Mouse (Mus musculus) heart, embryonic 11.5 days (tissue): ENCODE measurements around the gene Rbm19. TPM values are rescaled to one million over a fixed set of nuclear protein-coding genes. Genes with fewer than 3 reads are reported as not detected.

ENCODE experiments used
- ATAC-seq: fragments of 200-750 bp; cut with Nextera tagmentation; replicated peaks from 2 replicates; pipeline ENCODE4 v1.8.0; 2017; ENCODE audit warnings: moderate library complexity; ENCODE audit not compliant: insufficient number of reproducible peaks, low FRiP score, low TSS enrichment
- H3K27ac ChIP-seq: fragments of 300-500 bp; sonication (generic); 2 replicates; pipeline ENCODE4 v1.5.1; 2014; ENCODE audit warnings: mild to moderate bottlenecking, low read depth, low read length
- H3K27me3 ChIP-seq: fragments of 300-500 bp; sonication (generic); 2 replicates; pipeline ENCODE4 v1.6.1; 2014; ENCODE audit warnings: mild to moderate bottlenecking, low read length, mixed read lengths; ENCODE audit not compliant: control insufficient read depth, insufficient read depth
- H3K36me3 ChIP-seq: fragments of 300-500 bp; sonication (generic); 2 replicates; pipeline ENCODE4 v1.6.1; 2014; ENCODE audit warnings: mild to moderate bottlenecking, low read length, moderate library complexity, mixed read lengths; ENCODE audit not compliant: control insufficient read depth, insufficient read depth
- H3K4me1 ChIP-seq: fragments of 300-500 bp; sonication (generic); 2 replicates; pipeline ENCODE4 v1.6.1; 2014; ENCODE audit warnings: low read length; ENCODE audit not compliant: control insufficient read depth, insufficient read depth
- H3K4me2 ChIP-seq: fragments of 300-500 bp; sonication (generic); 2 replicates; pipeline ENCODE4 v1.6.1; 2014; ENCODE audit warnings: mild to moderate bottlenecking, moderate library complexity
- H3K4me3 ChIP-seq: fragments of 300-500 bp; sonication (generic); 2 replicates; pipeline ENCODE4 v1.5.1; 2014; ENCODE audit warnings: low read depth, low read length
- H3K9ac ChIP-seq: fragments of 300-500 bp; sonication (generic); 2 replicates; pipeline ENCODE4 v1.6.1; 2014; ENCODE audit warnings: mild to moderate bottlenecking, low read depth, low read length, moderate library complexity
- H3K9me3 ChIP-seq: fragments of 300-500 bp; sonication (generic); replicated peaks from 2 replicates; pipeline ENCODE4 v1.6.1; 2016; ENCODE audit warnings: low read length; ENCODE audit not compliant: control insufficient read depth
- WGBS: fragments of 180-500 bp; shearing (Covaris S2); extraction: QIAGEN DNeasy Blood & Tissue Kit; methylation state at CpG from one replicate; pipeline ENCODE4 v1.1.7; 2014; ENCODE audit not compliant: insufficient replicate concordance; 5-methylcytosine and 5-hydroxymethylcytosine counted together
- polyA plus RNA-seq: library from polyadenylated mRNA; unstranded; fragments of >200 nt; fragmentation: Nextera tagmentation; extraction: Ambion mirVana; gene quantifications from 2 replicates; pipeline ENCODE4 v1.2.1, GENCODE M21; 2014

Gene Rbm19
- polyA plus RNA-seq, 1 experiment from 2014 or later: 13.5 TPM

DNA sequence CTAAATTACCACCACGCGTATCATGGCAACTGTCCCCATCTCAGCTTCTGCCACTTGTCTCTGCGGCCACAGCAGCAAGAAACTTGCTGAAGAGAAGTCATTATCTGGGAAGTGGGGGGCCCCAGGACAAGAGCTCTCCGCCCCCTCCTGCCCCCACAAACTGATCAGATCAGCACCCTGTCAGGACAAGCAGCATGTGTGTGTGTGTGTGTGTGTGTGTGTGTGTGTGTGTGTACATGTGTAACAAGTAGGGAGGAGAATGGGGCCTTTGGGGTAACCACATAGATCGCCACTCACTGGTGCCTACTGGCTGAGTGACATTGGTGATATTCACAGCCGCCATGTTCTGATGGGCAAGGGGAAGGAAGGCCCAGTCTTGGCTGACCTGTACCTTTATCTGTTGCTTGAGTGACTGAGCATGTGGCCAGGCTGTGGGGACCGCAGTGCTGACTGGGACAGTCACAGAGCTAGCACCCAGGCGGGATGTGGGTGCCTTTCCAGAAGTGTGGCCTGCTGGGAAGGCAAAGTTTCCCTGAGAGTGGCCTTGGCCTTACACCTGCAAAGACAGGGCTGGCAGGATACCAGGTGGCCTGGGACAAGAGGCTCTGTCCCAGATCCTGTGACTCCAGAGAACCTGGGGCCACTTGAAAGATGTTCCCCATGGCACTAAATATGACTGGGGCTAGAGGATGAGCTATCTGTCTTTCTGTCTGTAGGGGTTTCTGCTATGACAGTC, 44.8 kb downstream of the Rbm19 start:
- H3K36me3 ChIP-seq: no peaks in the 10 kb centered on the region
- peaks cover 11% of the 10 kb centered on the region for H3K4me1 ChIP-seq
- no peak overlapping the region for H3K9ac ChIP-seq
- H3K9me3 ChIP-seq: no peaks in the 10 kb centered on the region
- H3K27ac ChIP-seq: no peak overlapping the region
- ATAC-seq: no peak
- 83% methylated on average over 8 of the region's 8 CpGs for WGBS
- H3K4me2 ChIP-seq: no peak overlapping the region
- no peaks in the 10 kb centered on the region for H3K27me3 ChIP-seq
- no peak overlapping the region for H3K4me3 ChIP-seq

DNA sequence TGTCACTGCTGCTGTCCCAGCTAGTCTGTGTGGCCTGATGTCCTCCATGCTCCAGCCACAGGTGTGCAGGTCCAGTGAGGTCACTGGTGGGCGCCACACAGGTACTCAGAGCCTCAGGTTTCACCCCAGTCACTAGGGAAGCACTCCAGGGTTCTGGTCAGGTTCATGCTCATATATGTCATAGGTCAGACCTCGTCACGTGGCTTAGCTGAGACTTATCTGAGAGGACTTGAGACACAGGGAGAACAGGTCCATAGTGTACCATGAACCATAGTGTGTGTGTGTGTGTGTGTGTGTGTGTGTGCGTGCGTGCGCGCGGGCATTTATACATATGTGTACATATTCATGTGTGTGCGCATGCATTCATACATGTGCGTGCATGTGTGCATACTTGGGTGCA, 46.4 kb downstream of the Rbm19 start:
- no peak for ATAC-seq
- H3K27me3 ChIP-seq: no peaks in the 10 kb centered on the region
- no peaks in the 10 kb centered on the region for H3K9me3 ChIP-seq
- H3K4me2 ChIP-seq: no peak overlapping the region
- no peaks in the 10 kb centered on the region for H3K36me3 ChIP-seq
- H3K4me1 ChIP-seq: peaks cover 3% of the 10 kb centered on the region
- no peak overlapping the region for H3K9ac ChIP-seq
- H3K4me3 ChIP-seq: no peak overlapping the region
- WGBS: 94% methylated on average over 10 of the region's 10 CpGs
- H3K27ac ChIP-seq: no peak overlapping the region

DNA sequence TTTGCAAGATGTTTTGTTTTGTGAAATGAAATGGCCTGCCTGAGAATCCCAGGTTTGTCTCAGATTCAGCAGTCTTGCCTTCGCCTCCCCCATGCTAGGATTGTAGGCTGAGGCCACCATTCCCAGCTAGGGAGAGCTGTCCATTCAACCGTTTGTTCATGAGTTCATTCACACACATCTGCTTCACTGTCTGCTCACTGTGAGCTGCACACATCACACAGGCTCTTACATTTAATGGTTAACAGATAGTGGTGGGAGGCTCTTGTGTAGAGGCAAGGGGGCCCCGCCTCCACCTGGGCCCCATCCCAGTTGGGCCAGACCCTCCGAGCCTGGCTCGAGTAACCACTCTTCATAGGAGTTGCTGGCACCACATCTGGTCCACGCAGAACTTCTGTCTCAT, 47.2 kb downstream of the Rbm19 start:
- Histone ChIP-seq H3K27me3 (no peaks in the 10 kb centered on the region), H3K36me3 (no peaks in the 10 kb centered on the region), H3K4me1 (peaks cover 3% of the 10 kb centered on the region), H3K27ac (no peak overlapping the region), H3K4me2 (no peak overlapping the region), H3K9ac (no peak overlapping the region), H3K9me3 (no peaks in the 10 kb centered on the region), H3K4me3 (no peak overlapping the region)
- ATAC-seq: no peak
- 73% methylated on average over 6 of the region's 6 CpGs for WGBS

DNA sequence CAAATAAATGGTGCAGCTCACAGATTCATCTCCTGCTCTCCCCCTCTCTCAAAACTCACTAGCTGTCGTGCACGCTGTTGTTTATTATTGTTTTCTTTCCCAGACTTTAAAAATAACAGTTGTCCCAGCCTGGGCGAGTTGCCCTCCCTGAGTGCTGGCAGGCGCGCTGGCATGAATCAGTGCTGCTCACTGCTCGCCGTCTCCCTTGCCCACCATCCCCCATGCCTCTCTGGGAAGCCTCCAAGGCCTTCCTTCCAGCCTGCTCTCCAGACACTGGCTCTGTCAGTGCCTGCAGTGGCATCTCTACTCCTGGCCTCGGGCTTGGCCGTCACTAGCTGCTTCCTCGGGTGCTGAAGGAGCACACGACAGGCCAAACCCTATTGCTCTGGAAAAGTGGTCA, 48.2 kb downstream of the Rbm19 start:
- WGBS: 73% methylated on average over 11 of the region's 11 CpGs
- Histone ChIP-seq H3K4me2 (no peak overlapping the region), H3K36me3 (no peaks in the 10 kb centered on the region), H3K4me1 (no peaks in the 10 kb centered on the region), H3K4me3 (no peak overlapping the region), H3K27ac (no peak overlapping the region), H3K27me3 (no peaks in the 10 kb centered on the region), H3K9me3 (no peaks in the 10 kb centered on the region), H3K9ac (no peak overlapping the region)
- no peak for ATAC-seq

DNA sequence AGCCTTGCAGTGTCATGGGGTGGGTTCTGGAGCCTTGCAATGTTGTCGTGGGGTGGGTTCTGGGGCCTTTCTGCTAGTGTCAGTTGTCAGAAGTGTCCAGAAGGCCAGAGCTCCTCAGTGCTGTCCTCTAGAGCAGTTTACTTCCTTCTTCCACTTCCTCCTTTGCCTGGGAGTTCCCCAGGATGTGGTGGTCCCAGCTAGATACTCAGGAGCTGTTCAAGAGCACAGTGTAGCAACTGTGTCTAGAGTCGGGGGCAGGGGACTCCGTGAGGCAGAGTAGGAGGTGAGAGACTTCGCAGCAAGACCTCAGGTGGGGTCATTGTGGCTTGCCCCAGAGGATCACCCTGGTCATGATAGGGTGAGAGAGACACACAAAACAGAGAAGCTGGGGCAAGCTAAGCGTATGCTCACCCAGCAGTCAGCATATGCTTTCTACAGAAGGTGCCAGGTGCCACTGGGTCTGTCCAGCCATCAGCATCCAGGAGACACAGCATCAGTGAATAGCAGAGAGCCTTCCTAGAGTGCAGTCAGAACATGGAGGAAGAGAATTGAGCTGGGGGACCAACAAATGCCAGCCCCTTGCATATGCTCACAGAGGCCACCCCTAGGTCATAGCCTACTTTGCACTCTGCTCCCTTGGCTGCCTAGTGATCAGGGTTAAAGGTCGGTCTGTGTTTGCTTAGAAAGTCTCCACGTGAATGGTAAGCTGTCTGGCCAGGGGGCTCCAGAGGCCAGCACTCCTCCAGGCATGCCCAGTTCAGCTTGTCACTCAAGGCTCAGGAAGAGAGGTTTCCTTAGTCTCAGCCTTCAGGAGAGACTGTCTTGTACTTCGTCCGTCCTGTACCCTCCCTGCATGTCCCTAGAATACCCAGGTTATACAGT, 49.0 kb downstream of the Rbm19 start:
- Histone ChIP-seq H3K27ac (no peak overlapping the region), H3K27me3 (no peaks in the 10 kb centered on the region), H3K4me2 (no peak overlapping the region), H3K9ac (no peak overlapping the region), H3K4me1 (no peaks in the 10 kb centered on the region), H3K4me3 (no peak overlapping the region), H3K36me3 (no peaks in the 10 kb centered on the region), H3K9me3 (no peaks in the 10 kb centered on the region)
- 72% methylated on average over 9 of the region's 9 CpGs for WGBS
- ATAC-seq: no peak

DNA sequence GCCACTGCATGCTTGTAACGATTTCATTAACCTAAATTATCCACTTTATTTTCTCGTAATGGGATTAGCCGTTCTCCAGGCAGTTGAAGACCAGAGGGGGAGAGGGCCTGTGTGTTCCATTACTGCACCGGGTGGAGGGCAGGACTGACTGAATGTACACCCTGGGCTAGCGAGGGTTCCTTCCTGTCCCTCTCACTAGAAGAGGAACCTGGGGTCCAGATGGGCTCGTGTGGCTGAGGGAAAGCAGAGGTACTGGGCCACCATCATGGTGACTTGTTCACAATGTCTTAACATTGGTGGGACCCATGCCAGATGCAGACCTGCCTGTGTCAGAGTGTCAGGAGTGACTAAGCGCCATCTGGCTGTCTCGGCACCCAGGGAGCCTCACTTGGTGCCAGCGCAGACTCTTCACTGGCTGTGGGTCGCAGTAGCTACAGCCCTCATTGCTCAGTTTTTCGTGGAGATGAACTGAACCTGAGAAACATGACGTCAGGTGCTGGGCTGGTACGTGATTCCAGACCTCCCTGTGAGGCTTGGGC, 51.6 kb downstream of the Rbm19 start:
- H3K4me2 ChIP-seq: no peak overlapping the region
- peaks cover 12% of the 10 kb centered on the region for H3K4me1 ChIP-seq
- ATAC-seq: no peak
- H3K27ac ChIP-seq: no peak overlapping the region
- H3K4me3 ChIP-seq: no peak overlapping the region
- H3K9ac ChIP-seq: no peak overlapping the region
- WGBS: 86% methylated on average over 13 of the region's 13 CpGs
- no peaks in the 10 kb centered on the region for H3K9me3 ChIP-seq
- no peaks in the 10 kb centered on the region for H3K36me3 ChIP-seq
- H3K27me3 ChIP-seq: no peaks in the 10 kb centered on the region

DNA sequence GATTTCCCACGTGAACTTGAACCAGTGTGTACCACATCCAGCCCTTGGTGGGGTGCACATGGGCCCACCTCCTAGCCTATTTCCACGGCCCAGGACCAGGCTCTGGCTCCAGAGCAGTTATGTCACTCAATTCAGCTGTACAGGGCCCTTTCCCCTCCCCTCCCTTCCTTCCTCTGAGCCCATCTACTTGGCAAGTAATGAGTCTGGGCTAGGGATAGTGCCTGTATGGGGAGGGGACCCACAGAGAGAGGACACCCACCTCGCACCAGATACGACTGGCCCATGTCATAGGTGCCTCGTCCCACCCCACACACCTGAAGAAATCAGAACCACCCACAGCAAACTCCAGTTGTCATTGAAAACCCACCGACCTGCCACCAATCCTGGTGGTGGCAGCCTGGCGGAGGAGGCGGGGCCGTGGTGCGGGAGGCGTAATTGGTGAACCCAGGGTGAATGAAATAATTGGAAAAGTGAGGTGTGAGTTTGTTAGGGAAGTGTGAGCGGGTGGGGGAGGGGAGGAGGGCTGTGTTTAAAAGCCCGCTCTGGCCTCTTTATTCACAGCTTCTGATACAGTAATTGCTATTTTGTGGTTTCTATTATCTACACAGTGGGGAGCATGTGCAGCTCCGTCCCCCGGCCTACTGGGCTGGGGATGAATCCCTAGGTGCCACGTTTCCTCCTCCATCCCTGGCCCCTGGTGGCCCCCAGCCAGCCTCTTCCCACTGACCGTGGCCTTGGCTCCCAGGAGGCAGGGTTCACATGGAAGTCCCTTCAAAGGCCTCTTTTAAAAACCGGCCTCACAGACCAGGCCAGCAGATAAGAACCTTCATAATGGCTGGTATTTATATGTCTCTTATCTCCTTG, 55.8 kb downstream of the Rbm19 start:
- peaks cover 13% of the 10 kb centered on the region for H3K4me1 ChIP-seq
- H3K27ac ChIP-seq: no peak overlapping the region
- ATAC-seq: no peak
- 50% methylated on average over 18 of the region's 18 CpGs for WGBS
- no peak overlapping the region for H3K4me3 ChIP-seq
- no peaks in the 10 kb centered on the region for H3K9me3 ChIP-seq
- H3K36me3 ChIP-seq: 0 out of 2 replicates have a peak, but pooled peaks cover 5% of the 10 kb centered on the region
- no peak overlapping the region for H3K4me2 ChIP-seq
- H3K9ac ChIP-seq: no peak overlapping the region
- no peaks in the 10 kb centered on the region for H3K27me3 ChIP-seq

DNA sequence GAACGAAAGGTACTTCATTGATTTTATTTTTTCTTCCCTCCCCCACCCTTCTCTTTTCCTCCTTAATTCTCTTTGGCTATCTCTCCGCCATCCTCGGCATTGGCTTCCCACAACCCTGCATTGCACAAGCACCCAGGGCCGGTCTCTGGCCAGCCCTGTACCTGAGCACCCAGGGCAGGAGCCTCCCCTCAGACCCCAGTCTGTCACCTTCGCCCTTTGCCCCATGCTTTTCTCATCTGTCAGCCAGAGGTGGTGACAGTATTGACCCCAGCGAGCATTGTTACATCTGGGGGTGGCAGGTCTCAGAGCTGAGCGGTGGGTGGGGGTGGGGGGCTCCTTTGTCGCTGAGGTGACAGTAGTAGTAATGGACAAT, 56.5 kb downstream of the Rbm19 start:
- H3K36me3 ChIP-seq: 0 out of 2 replicates have a peak, but pooled peaks cover 5% of the 10 kb centered on the region
- 36% methylated on average over 8 of the region's 8 CpGs for WGBS

More for the DNA sequence above, 56.5 kb downstream of the Rbm19 start:
- Histone ChIP-seq H3K27ac (no peak overlapping the region), H3K4me1 (peaks cover 13% of the 10 kb centered on the region), H3K9me3 (no peaks in the 10 kb centered on the region), H3K9ac (no peak overlapping the region), H3K4me3 (no peak overlapping the region), H3K4me2 (no peak overlapping the region), H3K27me3 (no peaks in the 10 kb centered on the region)
- no peak for ATAC-seq
